Mouse (Mus musculus) spleen, adult 2 months (tissue): ENCODE measurements around the gene Lancl2.

ENCODE experiments used
- CTCF ChIP-seq: fragments of 200-500 bp; IDR thresholded peaks from 2 replicates; pipeline ENCODE4 v1.5.1; 2011; ENCODE audit warnings: mild to moderate bottlenecking, inconsistent platforms; ENCODE audit not compliant: insufficient read depth, insufficient read length, insufficient replicate concordance; ENCODE audit errors: extremely low read depth
- POLR2A ChIP-seq: fragments of 200-500 bp; IDR thresholded peaks from 2 replicates; pipeline ENCODE4 v1.6.1; 2011; ENCODE audit warnings: low read depth, low read length, inconsistent platforms

- TF ChIP-seq CTCF (no peak), POLR2A (no peak)
Measured at GRCm38 (mm10) chr6:57765095-57765878, 62.9 kb downstream of the Lancl2 start.
